Mouse (Mus musculus): ENCODE measurements around the gene Vmn2r25. TPM values are rescaled to one million over a fixed set of nuclear protein-coding genes. Genes with fewer than 3 reads are reported as not detected.

Gene Vmn2r25
- polyA plus RNA-seq (2014; fragmentation: Illumina TruSeq; extraction: RNeasy Lipid Tissue Mini Kit (QIAGEN cat#74804); ENCODE audit: low replicate concordance) = not detected

GRCm38 (mm10) chr6:123853363-123853762, at the start of gene Vmn2r25:
Gene Vmn2r25 (minus strand): TSS chr6:123853463.

GRCm38 (mm10) chr6:123778579-123778978, 74.7 kb downstream of the Vmn2r25 start, which contains the start of gene Vmn2r24:
Gene Vmn2r24 (plus strand): TSS chr6:123778879.

Other genes starting within 250 kb of the Vmn2r25 start
- gene Vmn2r22, start 202.7 kb downstream of the Vmn2r25 start, polyA plus RNA-seq (2014; fragmentation: Illumina TruSeq; extraction: RNeasy Lipid Tissue Mini Kit (QIAGEN cat#74804); ENCODE audit: low replicate concordance) = not detected
- not detected for gene Vmn2r23, start 150.8 kb downstream of the Vmn2r25 start, polyA plus RNA-seq (2014; fragmentation: Illumina TruSeq; extraction: RNeasy Lipid Tissue Mini Kit (QIAGEN cat#74804); ENCODE audit: low replicate concordance)
- gene Vmn2r24, start 74.6 kb downstream of the Vmn2r25 start, polyA plus RNA-seq (2014; fragmentation: Illumina TruSeq; extraction: RNeasy Lipid Tissue Mini Kit (QIAGEN cat#74804); ENCODE audit: low replicate concordance) = not detected
- gene Vmn2r26, start 171.1 kb upstream of the Vmn2r25 start, polyA plus RNA-seq (2014; fragmentation: Illumina TruSeq; extraction: RNeasy Lipid Tissue Mini Kit (QIAGEN cat#74804); ENCODE audit: low replicate concordance) = not detected